Mouse (Mus musculus) monocyte, adult 5-6 weeks (primary cell): Measurements from ENCODE around the gene Cyp2j8. TPM values are rescaled to one million over a fixed set of nuclear protein-coding genes. Genes with fewer than 3 reads are reported as not detected.
"Not testable (repeated sequence)": the region's sequence is repeated elsewhere in the genome, so short reads cannot be mapped to it uniquely, and the experiment has no call there.

Experiments
- ATAC-seq: fragments of 153-309, 156-312 bp; replicated peaks from 2 replicates; pipeline ENCODE4 v1.8.0; 2017; ENCODE audit warnings: mild to moderate bottlenecking; ENCODE audit not compliant: low TSS enrichment, insufficient number of reproducible peaks, severe bottlenecking, poor library complexity, low FRiP score
- total RNA-seq: library from RNA; stranded (forward); fragments of 200-1000, 200-491, 200-594 nt; gene quantifications from 3 replicates; pipeline ENCODE4 v1.2.3, GENCODE M21; 2017

Gene Cyp2j8
- total RNA-seq, result not detected in 3 replicates

DNA sequence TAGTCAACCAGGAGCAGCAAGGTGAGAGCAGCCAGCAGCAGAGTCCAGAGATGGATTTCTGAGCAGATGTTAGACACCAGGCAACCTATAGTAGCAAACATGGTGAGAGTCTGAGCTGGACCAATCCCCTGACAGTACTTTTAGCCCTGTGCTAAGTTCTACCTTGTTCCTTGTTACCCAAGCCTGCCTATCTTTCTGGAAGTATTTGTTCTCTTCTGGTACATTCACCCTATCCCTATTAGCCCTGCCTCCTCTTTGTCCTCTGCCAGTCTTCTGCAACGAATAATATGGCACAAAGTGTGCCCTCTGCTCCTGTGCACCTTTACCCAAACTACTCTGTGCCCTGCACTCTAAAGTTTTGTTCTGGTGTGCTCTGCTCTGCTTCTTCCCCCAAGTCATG, at the start of gene Cyp2j8:
Cyp2j8 (minus strand) TSS at position 101 of the 400 bp plus-strand sequence.
- no peak for ATAC-seq

DNA sequence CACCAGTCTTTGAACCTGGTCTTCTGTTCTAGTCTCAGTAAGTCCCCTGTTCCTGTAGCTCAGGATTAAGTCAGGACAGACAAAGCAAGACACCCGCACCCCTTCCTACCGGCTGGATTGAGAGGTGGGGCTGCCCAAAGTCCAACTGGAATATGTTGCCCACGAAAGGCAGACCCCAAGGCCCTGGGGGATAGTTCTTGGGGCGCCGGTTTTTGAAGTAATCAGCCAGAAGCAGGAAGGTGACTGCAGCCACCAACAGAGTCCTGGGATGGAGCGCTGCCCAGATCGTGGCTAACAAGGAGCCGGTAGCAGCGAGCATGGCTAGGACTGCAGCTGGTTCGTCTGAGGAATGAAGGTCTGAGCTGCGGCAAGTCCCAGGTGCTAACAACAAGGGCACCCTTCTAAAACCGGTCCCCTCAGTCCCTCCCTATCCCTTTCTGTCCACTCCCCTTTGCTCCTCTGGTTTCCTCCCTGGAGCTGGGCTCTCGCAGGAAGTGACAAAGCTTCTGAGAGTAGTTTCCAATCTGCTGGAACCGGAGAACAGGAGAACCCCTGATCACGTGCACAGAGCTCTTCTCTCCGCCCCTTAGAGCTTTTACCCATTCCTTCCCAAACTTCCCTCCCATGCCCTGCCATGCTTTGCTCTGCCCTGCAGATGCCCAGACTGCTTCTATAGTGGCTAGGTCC, 46.1 kb upstream of the Cyp2j8 start, which contains the start of gene Cyp2j6:
Cyp2j6 (minus strand) TSS at position 529 of the 687 bp plus-strand sequence.
- ATAC-seq, result no peak

DNA sequence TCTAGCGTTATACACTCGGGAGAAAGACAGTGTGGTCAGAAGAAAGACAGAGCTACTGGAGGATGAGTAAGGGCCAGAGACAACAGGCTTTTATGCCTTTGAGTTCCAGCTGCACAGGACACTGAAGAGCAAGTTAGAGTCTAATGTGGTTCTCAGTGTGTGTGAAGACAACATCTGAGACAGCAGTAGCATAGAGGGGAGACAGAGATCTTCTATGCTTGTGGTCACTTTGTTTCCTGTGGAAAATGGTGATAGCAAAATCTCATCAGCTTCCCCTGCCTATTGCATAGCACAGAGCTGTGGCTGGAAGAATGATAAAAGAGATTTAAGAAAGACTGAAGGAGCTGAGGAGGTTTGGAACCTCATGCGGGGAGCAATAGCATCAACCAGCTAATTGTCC, 44.4 kb upstream of the Cyp2j8 start:
- no peak for ATAC-seq

DNA sequence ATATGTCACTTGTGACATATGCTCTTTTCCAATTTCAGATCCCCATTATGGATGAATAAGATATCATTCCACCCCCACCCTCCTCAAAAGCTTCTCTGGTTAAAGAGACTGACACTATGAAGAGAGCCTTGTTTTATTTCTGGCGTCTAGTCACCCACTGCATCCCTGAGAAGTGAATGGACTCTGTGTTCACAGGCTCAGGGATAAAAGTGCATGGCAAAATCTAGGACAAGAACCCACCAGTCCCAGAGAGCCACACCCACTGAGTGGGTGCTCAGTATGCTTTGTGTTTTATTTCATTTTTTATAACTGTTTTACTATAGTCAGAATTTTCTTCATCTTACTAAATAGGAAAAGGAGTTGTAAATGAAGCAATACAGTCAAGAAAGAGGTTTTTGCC, 38.8 kb upstream of the Cyp2j8 start:
- no peak for ATAC-seq

DNA sequence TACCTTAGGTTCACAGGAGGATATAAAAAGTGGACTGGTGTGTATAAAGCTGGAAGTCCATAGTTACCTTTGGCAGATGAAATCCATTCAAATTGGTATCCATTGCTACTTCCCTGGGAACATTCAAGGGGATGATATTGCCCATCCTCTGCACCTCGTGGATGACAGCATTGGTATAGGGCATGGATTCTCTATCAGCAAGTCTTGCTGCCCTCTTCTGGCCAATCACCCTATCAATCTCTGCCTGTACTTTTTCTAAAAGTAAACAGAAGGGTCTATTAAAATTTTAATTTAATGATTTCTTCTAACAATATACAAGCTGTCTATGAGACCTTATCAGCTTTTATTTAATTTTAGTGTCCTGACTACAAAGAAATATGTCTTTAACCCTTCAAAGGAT, 18.6 kb upstream of the Cyp2j8 start:
- no peak for ATAC-seq

DNA sequence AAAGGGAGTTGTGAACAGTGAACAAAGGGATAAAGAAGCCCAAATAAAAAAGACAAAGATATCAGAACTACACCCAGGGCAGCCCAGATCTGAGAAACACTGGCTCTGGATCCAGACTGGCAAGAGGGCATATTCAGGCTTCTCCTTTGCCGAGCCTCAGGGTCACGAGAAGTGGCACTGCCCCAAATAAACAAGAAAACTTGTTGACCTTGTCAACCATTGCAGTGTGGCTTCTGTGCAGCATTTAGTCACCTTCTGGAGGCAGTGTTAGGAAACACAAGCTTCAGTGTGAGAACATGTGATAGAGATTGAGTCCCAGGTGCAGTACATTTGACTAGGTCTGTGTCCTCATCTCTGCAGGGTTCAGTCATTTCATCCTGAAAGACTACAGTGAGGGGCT, 15.1 kb upstream of the Cyp2j8 start:
- no peak for ATAC-seq

DNA sequence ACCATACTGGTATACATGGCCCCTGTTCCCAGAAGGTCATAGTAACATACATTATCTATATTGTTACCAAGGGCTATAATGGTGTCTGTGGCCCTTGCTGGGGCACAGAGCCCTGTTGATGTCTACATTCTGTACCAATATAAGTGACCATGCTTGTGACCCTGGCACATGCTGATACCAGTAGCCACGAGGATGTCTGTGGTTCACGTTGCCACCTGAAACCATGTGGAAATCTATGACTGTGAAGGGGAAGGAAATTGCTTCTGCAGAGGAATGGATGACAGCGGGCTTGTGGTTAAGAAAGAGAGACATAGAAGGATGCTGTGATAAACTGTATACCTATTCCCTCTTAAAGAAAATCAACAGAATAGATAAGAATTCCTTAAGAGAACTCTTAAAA, 2.9 kb upstream of the Cyp2j8 start:
- ATAC-seq, result no peak

DNA sequence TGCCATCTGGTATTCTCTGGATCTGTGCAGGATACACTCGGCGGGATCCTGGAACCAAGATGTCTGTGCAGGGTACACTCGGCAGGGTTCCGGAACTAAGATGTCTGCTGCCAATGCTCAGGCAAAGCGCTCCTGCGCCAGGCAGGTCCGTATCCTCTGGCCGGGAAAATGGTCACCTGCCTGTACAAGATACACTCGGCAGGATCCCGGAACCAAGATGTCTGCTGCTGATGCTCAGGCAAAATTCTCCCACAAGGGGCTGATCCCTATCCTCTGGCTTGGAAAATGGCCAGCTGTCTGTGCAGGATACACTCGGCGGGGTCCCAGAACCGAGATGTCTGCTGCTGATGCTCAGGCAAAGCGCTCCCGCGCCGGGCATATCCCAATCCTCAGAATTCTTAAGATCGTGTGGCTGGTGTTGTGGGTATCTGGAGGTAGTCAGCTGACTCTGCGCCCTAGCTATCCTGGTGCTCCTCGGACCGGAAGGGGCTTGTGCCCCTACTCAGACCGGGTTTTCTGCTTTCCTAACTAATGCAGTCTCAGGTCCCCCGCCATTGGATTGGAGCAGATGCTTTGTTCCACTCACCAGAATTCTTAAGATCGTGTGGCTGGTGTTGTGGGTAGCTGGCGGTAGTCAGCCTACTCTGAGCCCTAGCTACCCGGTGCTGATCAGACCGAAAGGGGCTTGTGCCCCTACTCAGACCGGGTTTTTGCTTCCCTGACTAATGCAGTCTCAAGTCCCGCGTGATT, 43.7 kb downstream of the Cyp2j8 start:
- ATAC-seq, result not testable (repeated sequence)

Other genes with a start within 250 kb of the Cyp2j8 start
- gene Cyp2j11, start 158.7 kb downstream of the Cyp2j8 start, total RNA-seq, result not detected in 3 replicates
- gene Cyp2j6, start 46.3 kb upstream of the Cyp2j8 start, total RNA-seq, result not detected in 3 replicates
- gene Cyp2j9, start 84.2 kb upstream of the Cyp2j8 start, total RNA-seq, result 0.39 TPM in 1 of 3 replicates, not detected in the others
- not detected in 3 replicates for gene Cyp2j5, start 156.8 kb upstream of the Cyp2j8 start, total RNA-seq